ENCODE assay signal across 13 mouse cellular contexts in genomic region chr7:39484384-39484783, GRCm38 (mm10). TPM values are rescaled to one million over a fixed set of nuclear protein-coding genes. Genes with fewer than 3 reads are reported as not detected.
DNase-seq lines count a peak whose midpoint lies in the region; ATAC-seq and TF ChIP-seq lines count a peak whose summit lies in the region.
"Had no signal": no experiment of that assay in that cellular context is flagged by ENCODE, and none has a peak within 500 bp of the region (broad histone marks: within the 10 kb centered on the region; RNA-seq: fewer than 3 reads in every experiment).

No protein-coding gene starts in this region.

- dilution Hi-C loops in CH12.LX (cut with MboI; ENCODE audit: extremely low pct_ligation_motif_present, extremely low pct_unique_long_range_greater_than_20kb, low sequenced_read_pairs), result no loop called here

- peak; percentile 44 for DNase-seq in heart, adult 11 months
- DNase-seq in heart, postnatal 25 days (ENCODE audit: low spot score), result no peak
- DNase-seq in liver, postnatal 0 days, result no peak
- DNase-seq in liver (no peak), CH12.LX (ENCODE audit: extremely low read depth) (peak; percentile 26)
- DNase-seq in brain, embryonic 14.5 days (ENCODE audit: low read depth), result peak; percentile 16
- DNase-seq in ovary, adult 18-20 months (ENCODE audit: low spot score), result no peak
- DNase-seq in urinary bladder, adult 2 months (ENCODE audit: low spot score), result no peak
- DNase-seq: adrenal gland, postnatal 36 days; cerebellum, adult 11 months; thymus, postnatal 36 days had no signal

- H3K27me3 ChIP-seq in liver, postnatal 0 days (ENCODE audit: insufficient read depth, low read length), result no peaks in the 10 kb centered on the region
- no peaks in the 10 kb centered on the region for H3K27me3 ChIP-seq in CH12.LX (replicated peaks)

- in situ Hi-C loops in CH12.LX (cut with MboI; ENCODE audit: low pct_ligation_motif_present, low pct_unique_long_range_greater_than_20kb, low sequenced_read_pairs), result no loop called here

- TF ChIP-seq POLR2A in CH12.LX (IDR thresholded peaks at IDR 0.05; ENCODE audit: low read depth, low read length), result no peak
- no peak for TF ChIP-seq POLR2A in brain, embryonic 14.5 days (IDR thresholded peaks at IDR 0.05; ENCODE audit: borderline replicate concordance, extremely low read depth, insufficient read depth, insufficient read length, poor library complexity, severe bottlenecking)

- no peak overlapping the region for H3K9ac ChIP-seq in liver, postnatal 0 days (replicated peaks)
- no peak overlapping the region for H3K9ac ChIP-seq in CH12.LX (ENCODE audit: insufficient read depth, low read depth)

- no peaks in the 10 kb centered on the region for H3K4me1 ChIP-seq in liver, postnatal 0 days (ENCODE audit: insufficient read depth)
- H3K4me1 ChIP-seq in CH12.LX (ENCODE audit: control insufficient read depth in 1 of 2, insufficient read depth in 2 of 2), result peaks cover 0 to 11% of the 10 kb centered on the region in 2 experiments; a peak in 2 of 4 replicates
- H3K4me1 ChIP-seq: heart, embryonic 10.5 days had no signal

- peak; percentile 20; the same call in 1 of the 2 replicates for TF ChIP-seq CTCF in liver, postnatal 0 days (IDR thresholded peaks at IDR 0.05; ENCODE audit: low read depth)
- TF ChIP-seq CTCF in CH12.LX (conservative IDR thresholded peaks at IDR 0.05 in 1 of 2, IDR thresholded peaks at IDR 0.05 in 1 of 2; ENCODE audit: low read depth in 2 of 2, low read length in 2 of 2), result peak in 1 of 2 experiments; percentile 67; a peak in 2 of 4 replicates
- TF ChIP-seq CTCF in brain, embryonic 14.5 days (IDR thresholded peaks at IDR 0.05; ENCODE audit: borderline replicate concordance, extremely low read depth, insufficient read depth, insufficient read length), result peak; percentile 11; the same call in 1 of the 2 replicates

- no peak for ATAC-seq in liver, postnatal 0 days

- no peaks in the 10 kb centered on the region for H3K36me3 ChIP-seq in liver, postnatal 0 days (replicated peaks; ENCODE audit: insufficient read depth, low read length)
- H3K36me3 ChIP-seq in CH12.LX (replicated peaks in 1 of 2; ENCODE audit: control insufficient read depth in 1 of 2, insufficient read depth in 1 of 2, low read length in 1 of 2), result peaks cover 0 to 3% of the 10 kb centered on the region in 2 experiments
- H3K36me3 ChIP-seq: heart, embryonic 10.5 days had no signal

- peak; percentile 38 for TF ChIP-seq RAD21 in CH12.LX (IDR thresholded peaks at IDR 0.05; ENCODE audit: low read depth, low read length)

- no peak for TF ChIP-seq EP300 in liver, postnatal 0 days (IDR thresholded peaks at IDR 0.05; ENCODE audit: low read depth)
- TF ChIP-seq EP300 in CH12.LX (IDR thresholded peaks at IDR 0.05; ENCODE audit: low read length), result no peak

- no peak overlapping the region for H3K4me3 ChIP-seq in liver, postnatal 0 days (ENCODE audit: low read depth, low read length)
- no peak overlapping the region for H3K4me3 ChIP-seq in CH12.LX (replicated peaks in 1 of 3; ENCODE audit: low read depth in 2 of 3, low read length in 2 of 3, poor library complexity in 1 of 3)
- H3K4me3 ChIP-seq: heart, embryonic 10.5 days; hindbrain, embryonic 10.5 days had no signal

- no peak overlapping the region for H3K4me2 ChIP-seq in liver, postnatal 0 days (ENCODE audit: low read depth, low read length)
- no peak overlapping the region for H3K4me2 ChIP-seq in CH12.LX (ENCODE audit: insufficient read depth, low read depth, poor library complexity, severe bottlenecking)

- no peaks in the 10 kb centered on the region for H3K9me3 ChIP-seq in liver, postnatal 0 days (ENCODE audit: low read length)
- no peaks in the 10 kb centered on the region for H3K9me3 ChIP-seq in CH12.LX (replicated peaks; ENCODE audit: low read length)
- H3K9me3 ChIP-seq: heart, embryonic 10.5 days; hindbrain, embryonic 10.5 days had no signal

- intact Hi-C loops in heart, postnatal 25 days (cut with DNase I), result no loop called here

- 41% methylated on average over 6 of the region's 6 CpGs for WGBS in liver, postnatal 0 days (ENCODE audit: insufficient replicate concordance)

- H3K79me2 ChIP-seq in CH12.LX (replicated peaks; ENCODE audit: control insufficient read depth, extremely low read depth, insufficient read depth, poor library complexity, severe bottlenecking), result no peaks in the 10 kb centered on the region

- no peak overlapping the region for H3K27ac ChIP-seq in liver, postnatal 0 days (ENCODE audit: low read depth)
- H3K27ac ChIP-seq in CH12.LX (ENCODE audit: insufficient read depth, low read depth), result no peak overlapping the region
- H3K27ac ChIP-seq: heart, embryonic 10.5 days; hindbrain, embryonic 10.5 days had no signal

TF ChIP-seq in CH12.LX, 34 proteins besides CTCF, POLR2A, EP300 and RAD21:
- peak; percentile 74; the same call in 1 of the 2 replicates for TF ChIP-seq MYC (IDR thresholded peaks at IDR 0.05; ENCODE audit: low read depth, low read length)
- no peak for TF ChIP-seq IRF4 (IDR thresholded peaks at IDR 0.05; ENCODE audit: low read depth, low read length)
- peak; percentile 86 for TF ChIP-seq ZNF384 (IDR thresholded peaks at IDR 0.05; ENCODE audit: low read depth, low read length)

RNA-seq across cellular contexts. Expression of gene Zfp619, which starts 33.2 kb away (rescaled TPM):
- total RNA-seq in heart, postnatal 25 days (2021), result 1 to 10 TPM; 1.8 to 2.2 TPM
- polyA plus RNA-seq in liver, postnatal 0 days (2015; fragmentation: Nextera tagmentation; extraction: Ambion mirVana), result 0.16 and 0.24 TPM in 2 replicates
- 0.64 and 0.67 TPM in 2 replicates for total RNA-seq in CH12.LX (2012; rRNA removed)
- total RNA-seq in CH12.LX (2014; rRNA removed), result 1.3 and 1.4 TPM in 2 replicates
- 1.00 and 1.1 TPM in 2 replicates for polyA plus RNA-seq in CH12.LX (2012; ENCODE audit: insufficient read length, low read depth)
- polyA plus RNA-seq in brain, embryonic 14.5 days (2012; rRNA removed), result 3.9 and 4.5 TPM in 2 replicates
- polyA plus RNA-seq in urinary bladder, adult 2 months (2012; rRNA removed), result 1.5 and 1.6 TPM in 2 replicates

Comparison
In these comparisons a context has a peak if more than half of its experiments do, and no peak if none do; other contexts are left out.
1. DNase-seq: peak in heart, adult 11 months (single experiment), CH12.LX (single experiment) and brain, embryonic 14.5 days (single experiment); none in heart, postnatal 25 days (single experiment), liver, postnatal 0 days (single experiment), liver (single experiment), ovary, adult 18-20 months (single experiment) and urinary bladder, adult 2 months (single experiment).